Mouse (Mus musculus): ENCODE data around the gene H2-M11.

GRCm38 (mm10) chr17:36503910-36504309 lies 43.0 kb upstream of the H2-M11 start:
- TF ChIP-seq CTCF (conservative IDR thresholded peaks at IDR 0.05; ENCODE audit: low read length) (no peak), NANOG (IDR thresholded peaks at IDR 0.05; ENCODE audit: borderline replicate concordance, low read length) (no peak)
